Mouse (Mus musculus) kidney, adult 2 months (tissue): ENCODE measurements around the gene Grin2c. TPM values are rescaled to one million over a fixed set of nuclear protein-coding genes. Genes with fewer than 3 reads are reported as not detected.

Source experiments
- DNase-seq: peaks from one replicate; pipeline ENCODE4 v3.0.0; 2021
- H3K27ac ChIP-seq: fragments of 200-500 bp; 2 replicates; pipeline ENCODE4 v1.5.1; 2012; ENCODE audit warnings: low read depth, low read length, control low read depth, inconsistent platforms; ENCODE audit not compliant: insufficient read depth
- H3K27me3 ChIP-seq: fragments of 200-500 bp; replicated peaks from 2 replicates; pipeline ENCODE4 v1.6.1; 2012; ENCODE audit warnings: mild to moderate bottlenecking, moderate library complexity, low read length, inconsistent platforms; ENCODE audit not compliant: control insufficient read depth, insufficient read depth
- H3K36me3 ChIP-seq: fragments of 200-500 bp; 2 replicates; pipeline ENCODE4 v1.6.1; 2012; ENCODE audit warnings: mild to moderate bottlenecking, moderate library complexity, low read length, inconsistent platforms; ENCODE audit not compliant: control insufficient read depth, insufficient read depth
- H3K4me1 ChIP-seq: fragments of 200-500 bp; 2 replicates; pipeline ENCODE4 v1.6.1; 2011; ENCODE audit warnings: low read length; ENCODE audit not compliant: control insufficient read depth, insufficient read depth
- H3K4me3 ChIP-seq: fragments of 200-500 bp; 2 replicates; pipeline ENCODE4 v1.5.1; 2011; ENCODE audit warnings: mild to moderate bottlenecking, low read depth, low read length, control low read depth; ENCODE audit not compliant: insufficient read depth
- CTCF ChIP-seq: fragments of 200-500 bp; conservative IDR thresholded peaks from 2 replicates; pipeline ENCODE4 v1.5.1; 2011; ENCODE audit warnings: low read depth, mild to moderate bottlenecking, control low read depth, low read length, moderate library complexity, mixed read lengths; ENCODE audit not compliant: insufficient read depth, insufficient read length
- POLR2A ChIP-seq: fragments of 200-500 bp; IDR thresholded peaks from one replicate; pipeline ENCODE4 v1.6.1; 2011; ENCODE audit warnings: low read depth, low read length, control low read depth
- WGBS: fragments of 180-500 bp; shearing (Covaris S2); methylation state at CpG from one replicate; pipeline ENCODE4 v1.1.7; 2018; 5-methylcytosine and 5-hydroxymethylcytosine counted together
- polyA plus RNA-seq: library from polyadenylated mRNA; depleted of rRNA; stranded (reverse); fragments of >200 nt; gene quantifications from 2 replicates; pipeline ENCODE4 v1.2.3, GENCODE M21; 2012

The Grin2c gene
- polyA plus RNA-seq, 1 experiment: 0.34 TPM

DNA sequence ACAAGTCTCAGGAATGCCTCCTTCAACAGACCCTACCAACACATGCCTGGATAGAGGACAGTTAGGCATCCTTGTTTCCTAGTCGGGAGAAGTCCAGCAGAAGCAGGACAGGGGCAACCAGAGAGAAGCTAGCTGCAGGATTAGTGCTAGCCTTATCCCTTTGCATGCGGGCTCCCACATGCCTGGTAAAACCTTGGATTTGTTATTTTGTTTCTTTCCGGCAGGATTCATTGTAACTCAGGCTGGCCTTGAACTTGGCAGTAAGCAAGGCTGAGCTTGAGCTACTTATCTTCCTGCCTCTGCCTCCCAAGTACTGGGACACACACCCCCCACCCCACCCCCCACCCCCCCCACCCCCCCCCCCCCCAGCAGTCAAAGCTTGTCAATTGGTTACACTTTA lies 15.8 kb downstream of the Grin2c start:
- no peak overlapping the region for H3K4me3 ChIP-seq
- no peak for DNase-seq
- TF ChIP-seq POLR2A (no peak), CTCF (no peak)
- WGBS: 68% methylated on average over 3 of the region's 3 CpGs
- H3K4me1 ChIP-seq: peaks cover 4% of the 10 kb centered on the region; the same call in 1 of the 2 replicates
- peaks cover 1% of the 10 kb centered on the region; the same call in 1 of the 2 replicates for H3K27me3 ChIP-seq
- H3K27ac ChIP-seq: no peak overlapping the region
- H3K36me3 ChIP-seq: no peaks in the 10 kb centered on the region

DNA sequence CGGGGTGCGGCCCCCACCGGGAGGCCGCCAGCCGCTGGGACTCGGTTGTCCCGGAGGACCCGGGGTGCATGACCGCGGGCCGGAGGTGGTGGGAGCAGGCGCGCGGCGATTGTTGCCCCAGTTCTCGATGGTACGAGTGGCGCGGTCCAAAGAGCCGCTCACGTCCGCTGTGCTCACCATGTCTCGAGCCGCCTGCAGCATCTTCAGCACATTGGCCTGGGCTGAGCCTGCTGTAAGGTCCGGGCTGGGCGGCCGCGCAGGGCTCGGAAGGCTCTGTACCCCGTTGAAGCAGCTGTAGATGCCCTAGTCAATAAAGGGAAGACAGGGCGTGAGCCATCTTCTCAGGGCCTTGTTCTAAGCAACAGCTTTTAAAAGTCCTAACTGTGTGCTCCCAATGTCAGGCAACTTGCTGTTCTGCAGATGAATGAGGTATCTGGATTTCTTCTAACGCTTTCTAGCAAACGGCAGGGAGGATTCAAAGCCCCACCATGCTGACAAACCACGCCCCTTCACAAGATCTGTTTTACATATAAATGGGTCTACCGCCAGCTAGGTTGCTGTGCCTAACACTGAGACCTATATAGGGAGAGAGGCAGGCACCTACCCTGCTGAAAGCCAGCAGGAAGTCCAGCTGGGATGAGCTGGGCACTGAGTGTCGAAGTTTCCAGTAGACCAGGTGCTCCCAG lies 16.5 kb downstream of the Grin2c start:
- H3K27ac ChIP-seq: no peak overlapping the region
- peaks cover 4% of the 10 kb centered on the region; the same call in 1 of the 2 replicates for H3K4me1 ChIP-seq
- H3K36me3 ChIP-seq: no peaks in the 10 kb centered on the region
- no peak overlapping the region for H3K4me3 ChIP-seq
- 5% methylated on average over 36 of the region's 36 CpGs for WGBS
- TF ChIP-seq CTCF: no peak
- no peak for TF ChIP-seq POLR2A
- peaks cover 1% of the 10 kb centered on the region; the same call in 1 of the 2 replicates for H3K27me3 ChIP-seq
- no peak for DNase-seq

DNA sequence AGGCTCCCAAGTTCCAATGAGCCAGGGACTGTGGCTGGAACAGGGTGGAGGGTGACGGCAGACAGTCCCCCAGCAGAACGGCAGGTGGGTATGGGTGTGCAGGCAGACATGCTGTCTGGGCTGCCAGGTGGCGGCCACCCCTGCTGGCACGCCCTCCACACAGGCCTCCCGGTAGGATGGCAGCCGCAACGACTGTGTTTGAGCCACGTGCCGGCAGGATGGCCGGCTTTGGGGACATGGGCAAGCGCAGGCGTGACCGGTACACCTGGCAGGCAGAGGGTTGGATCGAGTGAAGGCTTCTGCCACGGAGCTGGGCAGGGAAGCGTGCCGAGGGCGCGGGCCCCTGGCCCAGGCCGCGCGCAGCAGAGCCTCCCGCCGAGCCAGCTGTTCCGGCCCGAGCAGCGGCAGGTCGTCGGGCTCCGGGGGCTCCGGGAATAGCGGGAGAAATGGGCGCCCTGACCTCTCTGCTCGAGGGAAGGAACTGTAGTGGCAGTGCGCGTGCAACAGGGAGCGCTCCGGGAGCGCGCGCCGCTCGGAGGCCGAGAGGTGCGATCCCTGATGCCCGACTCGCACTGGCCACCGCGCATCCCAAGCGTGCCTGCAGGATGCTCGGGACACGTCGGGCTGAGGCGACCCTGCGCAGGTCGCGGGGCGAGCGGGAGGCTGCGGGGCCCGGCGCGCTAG lies 17.2 kb downstream of the Grin2c start:
- Histone ChIP-seq H3K27me3 (peaks cover 1% of the 10 kb centered on the region; the same call in 1 of the 2 replicates), H3K36me3 (no peaks in the 10 kb centered on the region), H3K4me3 (no peak overlapping the region), H3K4me1 (peaks cover 4% of the 10 kb centered on the region; the same call in 1 of the 2 replicates), H3K27ac (no peak overlapping the region)
- WGBS: 3% methylated on average over 63 of the region's 63 CpGs
- TF ChIP-seq POLR2A (no peak), CTCF (peak; percentile 31; the same call in 1 of the 2 replicates)
- no peak for DNase-seq

DNA sequence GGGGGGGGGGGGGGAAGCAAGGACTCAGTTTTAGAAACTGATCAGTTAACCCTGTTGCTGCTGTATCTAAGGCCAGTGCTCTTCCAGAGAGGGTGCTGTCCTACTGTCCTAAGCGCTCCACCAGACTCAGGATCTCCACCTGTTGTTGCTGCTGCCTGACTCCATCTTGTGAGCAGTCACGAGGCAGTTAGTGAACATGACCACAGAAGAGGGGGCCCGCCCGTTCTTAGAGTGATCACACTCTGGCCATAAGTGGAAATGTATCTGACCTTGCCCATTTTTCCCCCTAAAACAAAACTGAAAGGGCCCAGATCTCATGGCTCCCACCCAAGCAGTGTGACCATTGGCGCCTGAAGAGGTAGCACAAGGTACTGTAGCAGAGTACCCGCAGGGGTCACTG lies 19.1 kb downstream of the Grin2c start:
- TF ChIP-seq POLR2A (no peak), CTCF (no peak)
- Histone ChIP-seq H3K27ac (no peak overlapping the region), H3K36me3 (no peaks in the 10 kb centered on the region), H3K4me3 (no peak overlapping the region), H3K4me1 (peaks cover 4% of the 10 kb centered on the region; the same call in 1 of the 2 replicates), H3K27me3 (peaks cover 1% of the 10 kb centered on the region; the same call in 1 of the 2 replicates)
- no peak for DNase-seq
- 70% methylated on average over 6 of the region's 6 CpGs for WGBS

DNA sequence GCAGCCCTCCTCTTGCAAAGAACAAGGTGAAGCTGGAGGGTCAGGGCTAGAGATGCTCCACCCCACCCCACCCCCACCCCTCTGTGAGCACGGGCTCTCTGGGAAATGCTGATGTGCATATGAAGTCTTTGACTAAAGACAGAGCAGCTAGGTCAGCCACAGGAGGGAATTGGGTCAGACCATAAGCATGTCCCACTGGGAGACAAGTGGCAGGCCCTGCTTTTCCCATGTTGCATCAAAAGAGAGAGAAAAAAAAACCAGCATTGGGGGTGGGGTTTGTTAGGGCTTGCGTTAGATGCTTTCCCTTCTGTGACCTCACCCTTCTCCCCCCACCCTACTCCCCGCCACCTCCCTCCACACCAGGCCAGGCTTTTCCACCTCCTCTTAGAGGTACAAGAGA lies 19.8 kb downstream of the Grin2c start:
- Histone ChIP-seq H3K4me1 (peaks cover 4% of the 10 kb centered on the region; the same call in 1 of the 2 replicates), H3K36me3 (no peaks in the 10 kb centered on the region), H3K27ac (no peak overlapping the region), H3K4me3 (no peak overlapping the region), H3K27me3 (peaks cover 1% of the 10 kb centered on the region; the same call in 1 of the 2 replicates)
- WGBS: 36% methylated on average over 3 of the region's 3 CpGs
- no peak for DNase-seq
- TF ChIP-seq POLR2A (no peak), CTCF (no peak)

DNA sequence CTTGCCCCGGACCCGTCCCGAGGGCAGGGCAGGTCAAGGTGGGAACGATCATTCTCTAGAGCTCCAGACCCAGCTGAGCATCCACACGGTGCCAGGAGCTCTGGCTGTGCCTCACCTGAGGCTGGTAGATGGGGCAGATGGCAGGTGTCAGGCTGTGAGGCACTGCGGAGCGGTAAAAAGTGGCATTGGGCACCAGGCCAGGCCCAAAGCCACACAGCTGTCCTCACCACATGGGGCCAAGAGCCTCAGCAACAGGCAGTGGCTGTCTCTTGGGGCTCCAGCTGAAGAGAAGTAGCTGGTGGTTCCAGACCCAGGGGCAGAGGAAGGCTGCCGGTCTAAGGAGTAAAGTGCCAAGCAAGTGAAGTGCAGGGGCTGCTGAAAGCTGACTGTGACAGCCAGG lies 20.7 kb downstream of the Grin2c start:
- DNase-seq: no peak
- Histone ChIP-seq H3K36me3 (no peaks in the 10 kb centered on the region), H3K4me3 (no peak overlapping the region), H3K27me3 (peaks cover 1% of the 10 kb centered on the region; the same call in 1 of the 2 replicates), H3K27ac (no peak overlapping the region), H3K4me1 (peaks cover 4% of the 10 kb centered on the region; the same call in 1 of the 2 replicates)
- TF ChIP-seq CTCF (no peak), POLR2A (no peak)
- 73% methylated on average over 8 of the region's 8 CpGs for WGBS

DNA sequence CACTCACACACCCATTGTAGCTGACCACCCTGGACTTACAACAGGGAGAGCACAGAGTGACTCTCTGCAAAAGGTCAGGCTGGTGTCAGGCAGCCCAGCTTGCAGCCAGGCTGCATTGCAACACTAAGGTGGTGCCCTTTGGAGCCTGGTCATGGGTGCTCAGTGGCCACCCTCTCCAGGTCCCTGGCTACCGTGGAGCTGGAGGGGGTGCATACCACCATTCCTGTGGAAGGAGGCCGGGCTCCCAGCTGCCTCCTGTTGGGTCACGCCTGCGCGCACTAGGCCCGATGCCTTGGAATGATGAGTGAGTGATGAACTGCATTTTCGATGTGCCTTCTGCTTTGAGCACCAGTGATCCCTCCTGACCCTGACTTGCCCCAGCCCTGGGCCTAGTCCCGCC lies 22.2 kb downstream of the Grin2c start:
- no peaks in the 10 kb centered on the region for H3K36me3 ChIP-seq
- WGBS: 79% methylated on average over 8 of the region's 8 CpGs
- DNase-seq: peak; percentile 41
- no peak overlapping the region for H3K27ac ChIP-seq
- TF ChIP-seq CTCF: no peak
- no peak for TF ChIP-seq POLR2A
- H3K4me1 ChIP-seq: peaks cover 3% of the 10 kb centered on the region; the same call in 1 of the 2 replicates
- H3K4me3 ChIP-seq: no peak overlapping the region
- H3K27me3 ChIP-seq: 0 out of 2 replicates have a peak, but pooled peaks cover 1% of the 10 kb centered on the region
